Mouse (Mus musculus) liver, embryonic 11.5 days (tissue): ENCODE data around the gene Smpd1. TPM values are rescaled to one million over a fixed set of nuclear protein-coding genes. Genes with fewer than 3 reads are reported as not detected.
A peak's percentile ranks its signal among the peaks of the same experiment; 100 is the strongest.

ENCODE experiments used
- ATAC-seq: fragments of 200-750 bp; cut with Nextera tagmentation; replicated peaks from 2 replicates; pipeline ENCODE4 v1.8.0; 2017; ENCODE audit warnings: moderate number of reproducible peaks, mild to moderate bottlenecking, moderate TSS enrichment, moderate library complexity; ENCODE audit not compliant: low FRiP score
- DNase-seq: peaks from one replicate; pipeline ENCODE4 v3.0.0-alpha.2; 2017; ENCODE audit warnings: low spot score
- H3K27ac ChIP-seq: fragments of 300-500 bp; sonication (generic); 2 replicates; pipeline ENCODE4 v1.5.1; 2014; ENCODE audit warnings: mild to moderate bottlenecking, low read depth, low read length, control low read depth
- H3K27me3 ChIP-seq: fragments of 300-500 bp; sonication (generic); replicated peaks from 2 replicates; pipeline ENCODE4 v1.6.1; 2014; ENCODE audit warnings: low read length, mixed read lengths; ENCODE audit not compliant: control insufficient read depth, insufficient read depth
- H3K36me3 ChIP-seq: fragments of 300-500 bp; sonication (generic); 2 replicates; pipeline ENCODE4 v1.6.1; 2014; ENCODE audit warnings: mild to moderate bottlenecking, low read length, moderate library complexity, mixed read lengths; ENCODE audit not compliant: control insufficient read depth, insufficient read depth
- H3K4me1 ChIP-seq: fragments of 300-500 bp; sonication (generic); replicated peaks from 2 replicates; pipeline ENCODE4 v1.6.1; 2014; ENCODE audit warnings: low read length, mixed read lengths; ENCODE audit not compliant: control insufficient read depth, insufficient read depth
- H3K4me2 ChIP-seq: fragments of 300-500 bp; sonication (generic); 2 replicates; pipeline ENCODE4 v1.6.1; 2014; ENCODE audit warnings: mild to moderate bottlenecking, control low read depth, moderate library complexity
- H3K4me3 ChIP-seq: fragments of 300-500 bp; sonication (generic); 2 replicates; pipeline ENCODE4 v1.5.1; 2014; ENCODE audit warnings: low read depth, low read length, control low read depth
- H3K9ac ChIP-seq: fragments of 300-500 bp; sonication (generic); 2 replicates; pipeline ENCODE4 v1.6.1; 2014; ENCODE audit warnings: low read depth, low read length, control low read depth
- H3K9me3 ChIP-seq: fragments of 300-500 bp; sonication (generic); 2 replicates; pipeline ENCODE4 v1.6.1; 2016; ENCODE audit warnings: low read length, inconsistent platforms, mixed read lengths; ENCODE audit not compliant: control insufficient read depth
- WGBS: fragments of 180-500 bp; shearing (Covaris S2); extraction: QIAGEN DNeasy Blood & Tissue Kit; methylation state at CpG from one replicate; pipeline ENCODE4 v1.1.7; 2014; 5-methylcytosine and 5-hydroxymethylcytosine counted together
- polyA plus RNA-seq: library from polyadenylated mRNA; unstranded; fragments of >200 nt; fragmentation: Nextera tagmentation; extraction: Ambion mirVana; gene quantifications from 2 replicates; pipeline ENCODE4 v1.2.1, GENCODE M21; 2014

The Smpd1 gene
- 33.6 and 40.8 TPM in 2 replicates for polyA plus RNA-seq

- ATAC-seq, result peak; percentile 97
- no peaks in the 10 kb centered on the region for H3K9me3 ChIP-seq
- DNase-seq, result peak; percentile 84
- peak within 1 kb of the TSS; percentile 70 for H3K4me3 ChIP-seq
- no peaks in the 10 kb centered on the region for H3K27me3 ChIP-seq
- peak within 1 kb of the TSS; percentile 75 for H3K9ac ChIP-seq
- H3K27ac ChIP-seq, result no peak within 1 kb of the TSS; the same call in 1 of the 2 replicates
- peaks cover 13% of the 10 kb centered on the region for H3K4me1 ChIP-seq
- H3K36me3 ChIP-seq, result peaks cover 6% of the 10 kb centered on the region; the same call in 1 of the 2 replicates
- H3K4me2 ChIP-seq, result peak within 1 kb of the TSS; percentile 78
- WGBS, result 5% methylated on average over 26 of the region's 26 CpGs
Observed at GRCm38 (mm10) chr7:105554212-105554942, at the start of gene Smpd1. TSS of gene Smpd1 (plus strand) at chr7:105554360.

GRCm38 (mm10) chr7:105507257-105507656 lies 46.9 kb upstream of the Smpd1 start:
- WGBS, result 73% methylated on average over 4 of the region's 4 CpGs
- Histone ChIP-seq H3K36me3 (no peaks in the 10 kb centered on the region), H3K4me3 (no peak overlapping the region), H3K9me3 (no peaks in the 10 kb centered on the region), H3K27me3 (no peaks in the 10 kb centered on the region), H3K27ac (no peak overlapping the region), H3K4me1 (no peaks in the 10 kb centered on the region), H3K9ac (no peak overlapping the region), H3K4me2 (no peak overlapping the region)
- no peak for DNase-seq
- no peak for ATAC-seq

DNA sequence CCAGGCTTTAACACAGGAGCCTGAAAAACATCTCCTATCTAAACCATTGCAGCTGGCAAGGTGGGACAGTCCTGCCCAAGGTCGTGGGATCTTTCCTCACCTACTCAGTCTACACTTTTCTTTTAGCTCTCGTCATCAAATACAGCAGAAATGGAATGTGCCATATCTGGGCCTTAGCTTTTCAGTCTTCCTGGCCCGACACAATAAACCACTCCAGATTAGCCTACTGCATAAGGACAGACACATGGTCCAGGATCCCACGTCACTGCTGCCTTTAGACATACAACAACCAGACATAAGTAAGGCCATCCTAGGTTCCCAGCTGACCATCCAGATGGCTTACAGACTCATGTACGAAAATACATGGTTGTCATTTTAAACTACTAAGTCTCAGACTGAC lies 44.0 kb upstream of the Smpd1 start:
- no peak for DNase-seq

DNA sequence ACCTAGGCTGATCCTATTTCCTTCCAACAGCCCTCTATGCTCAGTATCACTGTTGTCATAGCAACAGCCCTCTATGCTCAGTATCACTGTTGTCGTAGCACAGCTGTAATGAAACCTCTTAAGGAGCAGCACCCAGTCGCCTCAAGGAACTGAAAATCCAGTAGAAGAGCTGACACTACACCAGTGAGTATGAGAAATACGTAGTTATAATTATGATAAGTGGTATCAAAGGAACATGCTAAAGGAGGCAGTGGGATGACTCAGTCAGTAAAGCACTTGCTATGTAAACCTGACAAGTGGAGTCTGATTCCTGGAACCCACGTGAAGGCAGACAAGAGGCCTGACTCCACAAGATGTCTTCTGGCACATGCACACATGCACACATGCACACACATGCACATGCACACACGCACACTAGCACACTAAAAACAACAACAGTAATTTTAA lies 40.3 kb upstream of the Smpd1 start:
- Histone ChIP-seq H3K9me3 (no peaks in the 10 kb centered on the region), H3K4me2 (no peak overlapping the region), H3K36me3 (no peaks in the 10 kb centered on the region), H3K9ac (no peak overlapping the region), H3K4me3 (no peak overlapping the region), H3K27ac (no peak overlapping the region), H3K27me3 (no peaks in the 10 kb centered on the region), H3K4me1 (no peaks in the 10 kb centered on the region)
- DNase-seq (no peak), ATAC-seq (no peak)
- WGBS, result 57% methylated on average over 5 of the region's 5 CpGs

More for the DNA sequence above, 44.0 kb upstream of the Smpd1 start:
- Histone ChIP-seq H3K9me3 (no peaks in the 10 kb centered on the region), H3K4me1 (no peaks in the 10 kb centered on the region), H3K9ac (no peak overlapping the region), H3K27me3 (no peaks in the 10 kb centered on the region), H3K36me3 (no peaks in the 10 kb centered on the region), H3K27ac (no peak overlapping the region), H3K4me2 (no peak overlapping the region), H3K4me3 (no peak overlapping the region)
- WGBS, result 70% methylated on average over 5 of the region's 5 CpGs
- no peak for ATAC-seq

DNA sequence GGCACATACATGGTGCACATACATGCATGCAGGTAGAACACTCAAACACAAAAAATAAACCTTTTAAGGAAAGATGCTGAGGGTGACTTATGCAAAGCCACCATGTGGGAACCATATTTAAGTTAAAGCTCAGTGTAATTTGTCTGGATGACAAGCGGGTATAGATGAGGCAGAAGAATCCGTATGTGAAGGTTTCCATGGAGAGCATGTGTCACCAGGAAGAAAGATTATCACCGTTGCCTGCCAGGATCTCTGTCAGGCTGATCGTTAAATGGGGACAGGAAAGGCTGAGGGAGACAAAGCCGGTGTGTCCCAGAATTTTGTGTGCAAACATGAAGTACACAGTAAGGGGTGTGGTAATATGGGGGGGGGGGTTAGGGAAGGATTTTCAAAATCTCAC lies 39.6 kb upstream of the Smpd1 start:
- no peaks in the 10 kb centered on the region for H3K9me3 ChIP-seq
- no peak for DNase-seq
- ATAC-seq, result no peak
- H3K36me3 ChIP-seq, result no peaks in the 10 kb centered on the region
- no peak overlapping the region for H3K27ac ChIP-seq
- 51% methylated on average over 5 of the region's 5 CpGs for WGBS
- H3K27me3 ChIP-seq, result no peaks in the 10 kb centered on the region
- H3K4me3 ChIP-seq, result no peak overlapping the region
- H3K9ac ChIP-seq, result no peak overlapping the region
- H3K4me2 ChIP-seq, result no peak overlapping the region
- no peaks in the 10 kb centered on the region for H3K4me1 ChIP-seq

DNA sequence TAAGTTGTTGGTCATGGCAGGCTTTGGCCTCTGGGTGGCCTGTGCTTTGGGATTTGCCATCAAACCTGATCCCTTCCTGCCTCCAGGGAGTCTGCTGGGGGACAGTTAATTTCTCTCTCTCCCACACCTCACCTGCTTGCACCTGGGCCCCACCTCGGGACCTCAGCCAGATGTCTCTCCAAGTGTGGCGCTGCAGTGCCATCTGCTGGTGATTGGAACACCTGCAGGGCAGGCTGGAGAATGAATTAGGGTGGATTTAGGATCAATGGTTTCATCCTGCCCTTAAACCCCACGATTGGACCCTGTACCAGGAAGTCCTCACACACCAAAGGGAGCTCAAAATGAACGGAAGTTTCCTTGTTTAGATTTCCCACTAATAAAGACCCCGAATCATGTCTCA lies 39.0 kb upstream of the Smpd1 start:
- Histone ChIP-seq H3K9ac (no peak overlapping the region), H3K9me3 (no peaks in the 10 kb centered on the region), H3K27me3 (no peaks in the 10 kb centered on the region), H3K36me3 (no peaks in the 10 kb centered on the region), H3K4me2 (no peak overlapping the region), H3K27ac (no peak overlapping the region), H3K4me1 (no peaks in the 10 kb centered on the region), H3K4me3 (no peak overlapping the region)
- ATAC-seq (peak; percentile 61), DNase-seq (peak; percentile 46)
- 8% methylated on average over 5 of the region's 5 CpGs for WGBS

DNA sequence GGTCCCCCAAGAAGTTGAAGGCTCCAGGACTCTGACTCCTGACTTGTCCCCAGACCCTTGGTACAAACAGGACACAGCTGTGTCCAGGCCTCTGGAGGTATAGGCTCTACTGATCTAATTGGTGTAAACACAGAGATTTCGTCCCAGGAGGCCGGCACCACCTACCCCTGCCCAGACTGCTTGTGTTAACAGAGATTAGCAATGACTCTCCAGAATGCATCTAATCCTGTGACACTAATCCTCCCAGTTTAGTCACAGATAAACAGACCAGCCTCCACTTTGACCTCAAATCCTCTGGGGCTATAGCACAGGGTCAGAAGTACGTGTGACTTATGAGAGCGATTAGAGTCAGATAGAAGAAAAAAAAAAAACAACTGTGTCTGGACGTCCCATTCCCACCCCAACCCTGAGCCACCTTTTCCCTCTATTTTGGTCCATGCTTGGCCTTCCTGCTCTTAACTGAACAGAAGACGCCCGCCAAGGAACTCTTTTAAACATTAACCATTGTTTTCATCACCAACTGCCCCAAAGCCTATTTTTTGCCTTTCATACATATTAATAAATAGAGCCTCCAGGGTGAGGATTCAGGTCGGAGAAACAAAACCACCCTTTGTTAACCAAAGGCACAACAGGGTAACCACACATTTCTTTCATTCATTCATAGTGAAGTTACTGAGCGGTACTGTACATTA lies 37.3 kb upstream of the Smpd1 start:
- Histone ChIP-seq H3K4me1 (no peaks in the 10 kb centered on the region), H3K27ac (no peak overlapping the region), H3K9ac (no peak overlapping the region), H3K9me3 (no peaks in the 10 kb centered on the region), H3K36me3 (no peaks in the 10 kb centered on the region), H3K4me2 (no peak overlapping the region), H3K4me3 (no peak overlapping the region), H3K27me3 (no peaks in the 10 kb centered on the region)
- DNase-seq (no peak), ATAC-seq (no peak)
- 45% methylated on average over 9 of the region's 9 CpGs for WGBS

DNA sequence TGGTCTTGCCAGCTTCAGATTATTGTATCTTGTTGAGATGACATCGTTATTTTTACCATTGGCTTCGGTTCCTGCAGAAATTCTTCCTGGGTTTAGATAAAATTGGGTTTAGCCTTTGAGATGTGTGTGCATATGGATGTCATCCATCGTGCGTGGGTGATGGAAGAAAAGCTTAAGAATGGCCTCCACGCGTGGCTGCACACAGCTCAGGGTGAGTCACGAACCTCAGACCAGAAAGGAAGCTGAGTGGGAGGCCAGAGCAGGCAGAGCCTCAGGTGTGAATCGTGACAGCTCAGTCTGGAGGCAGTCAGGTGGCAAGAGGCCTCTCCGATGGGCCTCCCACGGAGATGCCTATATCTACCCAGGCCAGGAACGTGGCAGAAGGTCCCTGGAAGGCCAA lies 34.8 kb upstream of the Smpd1 start:
- Histone ChIP-seq H3K36me3 (no peaks in the 10 kb centered on the region), H3K27ac (no peak overlapping the region), H3K9ac (no peak overlapping the region), H3K4me3 (no peak overlapping the region), H3K4me2 (no peak overlapping the region), H3K27me3 (no peaks in the 10 kb centered on the region), H3K9me3 (no peaks in the 10 kb centered on the region), H3K4me1 (no peaks in the 10 kb centered on the region)
- ATAC-seq, result no peak
- 63% methylated on average over 11 of the region's 11 CpGs for WGBS
- DNase-seq, result no peak

GRCm38 (mm10) chr7:105519771-105520170 lies 34.4 kb upstream of the Smpd1 start:
- Histone ChIP-seq H3K9me3 (no peaks in the 10 kb centered on the region), H3K27ac (no peak overlapping the region), H3K4me1 (no peaks in the 10 kb centered on the region), H3K9ac (no peak overlapping the region), H3K36me3 (no peaks in the 10 kb centered on the region), H3K4me2 (no peak overlapping the region), H3K27me3 (no peaks in the 10 kb centered on the region), H3K4me3 (no peak overlapping the region)
- ATAC-seq (no peak), DNase-seq (no peak)
- WGBS, result 68% methylated on average over 2 of the region's 2 CpGs
